Mouse (Mus musculus): Measurements from ENCODE around the gene Dcdc2c. TPM values are rescaled to one million over a fixed set of nuclear protein-coding genes. Genes with fewer than 3 reads are reported as not detected.

Dcdc2c gene
- total and polyA plus RNA-seq, 3 experiments: not detected

DNA sequence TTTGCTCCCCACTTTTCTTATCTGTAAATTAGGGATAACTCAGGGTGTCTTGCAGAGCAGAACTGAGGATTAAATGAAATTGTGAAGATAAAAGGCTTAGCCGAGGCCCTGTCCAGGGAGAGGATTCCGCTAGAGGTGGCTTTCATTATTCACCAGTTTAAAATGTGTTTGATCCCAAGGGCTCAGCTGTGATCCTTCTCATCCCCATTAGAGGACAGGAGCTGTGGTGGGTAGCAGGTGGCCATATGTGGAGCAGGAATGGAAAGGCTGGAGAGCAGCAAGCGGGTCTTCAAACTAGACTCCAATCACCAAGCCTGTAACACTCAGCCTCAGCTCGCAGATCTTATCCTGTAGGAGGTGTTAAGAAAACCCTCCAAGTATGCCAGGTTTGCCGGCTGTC lies 122.3 kb downstream of the Dcdc2c start:
- peaks cover 0 to 6% of the 10 kb centered on the region in 2 experiments; a peak in 2 of 4 replicates for H3K4me1 ChIP-seq (ENCODE audit: control insufficient read depth in 1 of 2, insufficient read depth in 2 of 2)
- no peaks in the 10 kb centered on the region for H3K79me2 ChIP-seq (replicated peaks; ENCODE audit: control insufficient read depth, extremely low read depth, insufficient read depth, poor library complexity, severe bottlenecking)
- no peak overlapping the region for H3K9ac ChIP-seq (ENCODE audit: insufficient read depth, low read depth)
- H3K36me3 ChIP-seq (replicated peaks in 1 of 2; ENCODE audit: control insufficient read depth in 1 of 2, insufficient read depth in 1 of 2, low read length in 1 of 2): no peaks in the 10 kb centered on the region
- no peak overlapping the region for H3K27ac ChIP-seq (ENCODE audit: insufficient read depth, low read depth)
- no peak overlapping the region for H3K4me2 ChIP-seq (ENCODE audit: insufficient read depth, low read depth, poor library complexity, severe bottlenecking)
- no peak for TF ChIP-seq UBTF (IDR thresholded peaks at IDR 0.05; ENCODE audit: low read depth, low read length)
- no peak for TF ChIP-seq IRF4 (IDR thresholded peaks at IDR 0.05; ENCODE audit: low read depth, low read length)
- no peak for TF ChIP-seq HCFC1 (IDR thresholded peaks at IDR 0.05; ENCODE audit: low read depth, low read length)
- TF ChIP-seq MXI1 (IDR thresholded peaks at IDR 0.05; ENCODE audit: low read depth, low read length): no peak
- TF ChIP-seq TBP (conservative IDR thresholded peaks at IDR 0.05; ENCODE audit: low read depth, low read length): no peak
- no peak for TF ChIP-seq TCF12 (IDR thresholded peaks at IDR 0.05; ENCODE audit: low read depth, low read length)
- no peak for TF ChIP-seq MAX (IDR thresholded peaks at IDR 0.05; ENCODE audit: low read length)
- TF ChIP-seq SIN3A (IDR thresholded peaks at IDR 0.05; ENCODE audit: low read length): no peak
- no peak for TF ChIP-seq CTCF (conservative IDR thresholded peaks at IDR 0.05 in 1 of 2, IDR thresholded peaks at IDR 0.05 in 1 of 2; ENCODE audit: low read depth in 2 of 2, low read length in 2 of 2)
- no peak for TF ChIP-seq EP300 (IDR thresholded peaks at IDR 0.05; ENCODE audit: low read length)
- no peak for TF ChIP-seq NRF1 (IDR thresholded peaks at IDR 0.05; ENCODE audit: low read depth, low read length)
- no peak for TF ChIP-seq KAT2A (IDR thresholded peaks at IDR 0.05; ENCODE audit: insufficient replicate concordance, low read length)
- no peak for TF ChIP-seq CHD1 (IDR thresholded peaks at IDR 0.05; ENCODE audit: low read depth, low read length)
- TF ChIP-seq RCOR1 (conservative IDR thresholded peaks at IDR 0.05; ENCODE audit: low read depth, low read length): no peak
- TF ChIP-seq ZMIZ1 (IDR thresholded peaks at IDR 0.05; ENCODE audit: low read depth, low read length): no peak
- no peak for TF ChIP-seq JUND (conservative IDR thresholded peaks at IDR 0.05; ENCODE audit: low read depth, low read length)
- TF ChIP-seq MYC (IDR thresholded peaks at IDR 0.05; ENCODE audit: low read depth, low read length): no peak
- H3K27me3 ChIP-seq (replicated peaks): peaks cover 4% of the 10 kb centered on the region
- H3K4me3 ChIP-seq (replicated peaks in 1 of 3; ENCODE audit: low read depth in 2 of 3, low read length in 2 of 3, poor library complexity in 1 of 3): no peak overlapping the region
- H3K9me3 ChIP-seq (replicated peaks; ENCODE audit: low read length): peaks cover 4% of the 10 kb centered on the region
- in situ Hi-C loops (cut with MboI; ENCODE audit: low pct_ligation_motif_present, low pct_unique_long_range_greater_than_20kb, low sequenced_read_pairs) (loop anchor here (10.0 kb wide), 1 partner anchor 1895 kb away; no protein-coding TSS in a partner anchor), dilution Hi-C loops (cut with MboI; ENCODE audit: extremely low pct_ligation_motif_present, extremely low pct_unique_long_range_greater_than_20kb, low sequenced_read_pairs) (no loop called here)
- DNase-seq (ENCODE audit: extremely low read depth): no peak

DNA sequence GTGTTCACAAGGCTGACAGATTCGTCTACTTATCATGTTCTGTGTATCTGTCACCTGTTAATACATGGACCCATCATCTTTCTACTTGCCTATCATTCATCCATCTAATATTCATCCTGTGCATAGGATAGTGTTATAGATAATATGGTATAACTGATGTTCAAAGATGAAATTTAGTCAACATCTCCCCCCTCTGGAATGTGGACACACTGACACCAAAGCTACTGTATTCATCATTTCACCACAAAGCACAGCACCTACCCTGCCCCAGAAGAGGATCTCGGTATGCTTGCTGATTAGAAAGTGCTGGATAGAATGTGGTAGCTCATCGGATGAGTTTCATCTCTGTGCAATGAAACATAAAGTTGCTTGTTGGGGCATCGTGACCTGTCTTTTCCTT lies 135.2 kb downstream of the Dcdc2c start:
- no peak overlapping the region for H3K4me3 ChIP-seq (replicated peaks in 1 of 3; ENCODE audit: low read depth in 2 of 3, low read length in 2 of 3, poor library complexity in 1 of 3)
- H3K4me2 ChIP-seq (ENCODE audit: insufficient read depth, low read depth, poor library complexity, severe bottlenecking): no peak overlapping the region
- H3K4me1 ChIP-seq (ENCODE audit: control insufficient read depth in 1 of 2, insufficient read depth in 2 of 2): 0 out of 4 replicates have a peak, but pooled peaks cover 0 to 2% of the 10 kb centered on the region in 2 experiments
- TF ChIP-seq POLR2A (IDR thresholded peaks at IDR 0.05; ENCODE audit: low read depth, low read length) (no peak), E2F4 (IDR thresholded peaks at IDR 0.05; ENCODE audit: insufficient replicate concordance, low read depth, low read length) (no peak), KAT2A (IDR thresholded peaks at IDR 0.05; ENCODE audit: insufficient replicate concordance, low read length) (no peak), TCF12 (IDR thresholded peaks at IDR 0.05; ENCODE audit: low read depth, low read length) (no peak), MEF2A (IDR thresholded peaks at IDR 0.05; ENCODE audit: borderline replicate concordance, low read depth, low read length) (no peak), ELF1 (IDR thresholded peaks at IDR 0.05; ENCODE audit: low read depth, low read length) (no peak), CHD2 (IDR thresholded peaks at IDR 0.05; ENCODE audit: low read length) (no peak)
- no peaks in the 10 kb centered on the region for H3K27me3 ChIP-seq (replicated peaks)
- DNase-seq (ENCODE audit: extremely low read depth): no peak
- no peaks in the 10 kb centered on the region for H3K79me2 ChIP-seq (replicated peaks; ENCODE audit: control insufficient read depth, extremely low read depth, insufficient read depth, poor library complexity, severe bottlenecking)
- in situ Hi-C loops (cut with MboI; ENCODE audit: low pct_ligation_motif_present, low pct_unique_long_range_greater_than_20kb, low sequenced_read_pairs): no loop called here
- peaks cover 4% of the 10 kb centered on the region for H3K9me3 ChIP-seq (replicated peaks; ENCODE audit: low read length)
- no peaks in the 10 kb centered on the region for H3K36me3 ChIP-seq (replicated peaks in 1 of 2; ENCODE audit: control insufficient read depth in 1 of 2, insufficient read depth in 1 of 2, low read length in 1 of 2)
- no peak overlapping the region for H3K9ac ChIP-seq (ENCODE audit: insufficient read depth, low read depth)
- no peak overlapping the region for H3K27ac ChIP-seq (ENCODE audit: insufficient read depth, low read depth)
- dilution Hi-C loops (cut with MboI; ENCODE audit: extremely low pct_ligation_motif_present, extremely low pct_unique_long_range_greater_than_20kb, low sequenced_read_pairs): no loop called here
